24 mouse cellular contexts compared by ENCODE assay signal in genomic region chr1:25420701-25421100, GRCm38 (mm10).
DNase-seq lines count a peak whose midpoint lies in the region; ATAC-seq and TF ChIP-seq lines count a peak whose summit lies in the region.
"Had no signal": no experiment of that assay in that cellular context is flagged by ENCODE, and none has a peak within 500 bp of the region (broad histone marks: within the 10 kb centered on the region; RNA-seq: fewer than 3 reads in every experiment).

No protein-coding gene starts in this region.

- H3K9me3 ChIP-seq in forebrain, postnatal 0 days (ENCODE audit: low read length): no peaks in the 10 kb centered on the region
- H3K9me3 ChIP-seq in forebrain, embryonic 12.5 days: no peaks in the 10 kb centered on the region
- H3K9me3 ChIP-seq in lung, embryonic 14.5 days (ENCODE audit: low read depth, low read length): no peaks in the 10 kb centered on the region
- H3K9me3 ChIP-seq: embryonic facial prominence, embryonic 15.5 days; heart, embryonic 15.5 days; intestine, embryonic 15.5 days had no signal

- H3K27me3 ChIP-seq in forebrain, postnatal 0 days (ENCODE audit: insufficient read depth, low read length): no peaks in the 10 kb centered on the region
- H3K27me3 ChIP-seq in forebrain, embryonic 12.5 days: no peaks in the 10 kb centered on the region
- H3K27me3 ChIP-seq in lung, embryonic 14.5 days (ENCODE audit: insufficient read depth, low read length): no peaks in the 10 kb centered on the region
- H3K27me3 ChIP-seq: embryonic facial prominence, embryonic 15.5 days; heart, embryonic 12.5 days; heart, embryonic 15.5 days; intestine, embryonic 15.5 days; Patski had no signal

- DNase-seq in forebrain, postnatal 0 days: peak; percentile 14
- peak; percentile 50 for DNase-seq in lung, embryonic 14.5 days
- DNase-seq in lung, postnatal 36 days: no peak
- DNase-seq in retina, postnatal 1 day: peak; percentile 12
- DNase-seq in retina, embryonic 14.5 days (ENCODE audit: low spot score): no peak
- DNase-seq in brain, embryonic 14.5 days (ENCODE audit: low read depth): peak; percentile 44
- DNase-seq in heart, postnatal 14 days: no peak
- DNase-seq: adrenal gland, postnatal 10 days; adrenal gland, postnatal 36 days; cerebellum, adult 11-12 months; cerebellum, adult 8-10 months; cerebellum, postnatal 36 days; embryo, embryonic 11 days; gastrocnemius, postnatal 25 days; heart, adult 18-20 months; heart, postnatal 10 days; heart, postnatal 4 days had no signal

- no peaks in the 10 kb centered on the region for H3K36me3 ChIP-seq in forebrain, postnatal 0 days (ENCODE audit: insufficient read depth)
- H3K36me3 ChIP-seq in forebrain, embryonic 12.5 days (replicated peaks): no peaks in the 10 kb centered on the region
- no peaks in the 10 kb centered on the region for H3K36me3 ChIP-seq in lung, embryonic 14.5 days (ENCODE audit: insufficient read depth)
- H3K36me3 ChIP-seq: embryonic facial prominence, embryonic 15.5 days; heart, embryonic 12.5 days; heart, embryonic 15.5 days; intestine, embryonic 15.5 days had no signal

- intact Hi-C loops in heart, postnatal 14 days (cut with DNase I): no loop called here

- H3K4me2 ChIP-seq in forebrain, postnatal 0 days (ENCODE audit: low read depth): no peak overlapping the region
- no peak overlapping the region for H3K4me2 ChIP-seq in forebrain, embryonic 12.5 days
- no peak overlapping the region for H3K4me2 ChIP-seq in lung, embryonic 14.5 days
- H3K4me2 ChIP-seq: embryonic facial prominence, embryonic 15.5 days; heart, embryonic 12.5 days; heart, embryonic 15.5 days; hindbrain, embryonic 14.5 days; intestine, embryonic 15.5 days had no signal

- H3K9ac ChIP-seq in forebrain, postnatal 0 days: no peak overlapping the region
- no peak overlapping the region for H3K9ac ChIP-seq in forebrain, embryonic 12.5 days
- no peak overlapping the region for H3K9ac ChIP-seq in lung, embryonic 14.5 days
- H3K9ac ChIP-seq: embryonic facial prominence, embryonic 15.5 days; heart, embryonic 12.5 days; heart, embryonic 15.5 days; hindbrain, embryonic 14.5 days; intestine, embryonic 15.5 days had no signal

- ATAC-seq in forebrain, postnatal 0 days: no peak
- ATAC-seq in forebrain, embryonic 12.5 days (ENCODE audit: low FRiP score): no peak
- no peak for ATAC-seq in lung, embryonic 14.5 days (ENCODE audit: insufficient read depth)
- ATAC-seq: intestine, embryonic 15.5 days; Patski had no signal

- 73% methylated on average over 2 of the region's 2 CpGs for WGBS in forebrain, postnatal 0 days
- WGBS in forebrain, embryonic 12.5 days: 89% methylated on average over 2 of the region's 2 CpGs
- 84% methylated on average over 2 of the region's 2 CpGs for WGBS in lung, embryonic 14.5 days

- H3K4me3 ChIP-seq in forebrain, postnatal 0 days (ENCODE audit: low read depth, low read length): no peak overlapping the region
- no peak overlapping the region for H3K4me3 ChIP-seq in forebrain, embryonic 12.5 days (replicated peaks)
- H3K4me3 ChIP-seq in lung, embryonic 14.5 days (ENCODE audit: low read depth, low read length): no peak overlapping the region
- H3K4me3 ChIP-seq: embryonic facial prominence, embryonic 15.5 days; heart, embryonic 12.5 days; heart, embryonic 15.5 days; intestine, embryonic 15.5 days had no signal

- no peak for TF ChIP-seq CTCF in forebrain, postnatal 0 days (IDR thresholded peaks at IDR 0.05; ENCODE audit: low read depth)
- no peak for TF ChIP-seq CTCF in lung, embryonic 14.5 days (IDR thresholded peaks at IDR 0.05; ENCODE audit: low read depth)
- TF ChIP-seq CTCF in brain, embryonic 14.5 days (IDR thresholded peaks at IDR 0.05; ENCODE audit: borderline replicate concordance, extremely low read depth, insufficient read depth, insufficient read length): no peak

- no peak overlapping the region for H3K27ac ChIP-seq in forebrain, postnatal 0 days (ENCODE audit: low read depth, low read length)
- H3K27ac ChIP-seq in forebrain, embryonic 12.5 days: no peak overlapping the region
- H3K27ac ChIP-seq in lung, embryonic 14.5 days (ENCODE audit: low read depth): no peak overlapping the region
- H3K27ac ChIP-seq: embryonic facial prominence, embryonic 15.5 days; heart, embryonic 15.5 days; hindbrain, embryonic 14.5 days; intestine, embryonic 15.5 days had no signal

- TF ChIP-seq POLR2A in brain, embryonic 14.5 days (IDR thresholded peaks at IDR 0.05; ENCODE audit: borderline replicate concordance, extremely low read depth, insufficient read depth, insufficient read length, poor library complexity, severe bottlenecking): no peak

- H3K4me1 ChIP-seq in forebrain, postnatal 0 days (ENCODE audit: insufficient read depth): no peaks in the 10 kb centered on the region
- no peaks in the 10 kb centered on the region for H3K4me1 ChIP-seq in forebrain, embryonic 12.5 days
- no peaks in the 10 kb centered on the region for H3K4me1 ChIP-seq in lung, embryonic 14.5 days (ENCODE audit: insufficient read depth)
- H3K4me1 ChIP-seq: embryonic facial prominence, embryonic 15.5 days; heart, embryonic 12.5 days; heart, embryonic 15.5 days; intestine, embryonic 15.5 days had no signal

Comparison
In these comparisons a context has a peak if more than half of its experiments do, and no peak if none do; other contexts are left out.
1. DNase-seq: peak in forebrain, postnatal 0 days (single experiment), lung, embryonic 14.5 days (single experiment), retina, postnatal 1 day (single experiment) and brain, embryonic 14.5 days (single experiment); none in lung, postnatal 36 days (single experiment), retina, embryonic 14.5 days (single experiment) and heart, postnatal 14 days (0 of 2).